Mouse (Mus musculus) olfactory bulb, adult 2 months (tissue): ENCODE measurements around the gene Etl4.

Experiments used
- CTCF ChIP-seq: fragments of 200-500 bp; IDR thresholded peaks from 2 replicates; pipeline ENCODE4 v1.5.1; 2012; ENCODE audit warnings: low read depth, mild to moderate bottlenecking, low read length, moderate library complexity; ENCODE audit not compliant: insufficient read depth
- POLR2A ChIP-seq: fragments of 200-500 bp; IDR thresholded peaks from 2 replicates; pipeline ENCODE4 v1.6.1; 2012; ENCODE audit warnings: mild to moderate bottlenecking, low read depth, low read length, moderate library complexity; ENCODE audit not compliant: insufficient read depth

- no peak for TF ChIP-seq CTCF
- TF ChIP-seq POLR2A = no peak
Observed at GRCm38 (mm10) chr2:20692898-20693297, 783.3 kb downstream of the Etl4 start.
